Mouse (Mus musculus): Measurements from ENCODE around the gene Cst8. TPM values are rescaled to one million over a fixed set of nuclear protein-coding genes. Genes with fewer than 3 reads are reported as not detected.

Gene Cst8
- total RNA-seq, 2 experiments from 2014 or later, result not detected

Other genes with a start within 250 kb of the Cst8 start
- gene Nxt1, start 126.2 kb upstream of the Cst8 start, total RNA-seq (2021), result 10 to 100 TPM; 11.1 to 12.2 TPM
- 10 to 100 TPM; 24.9 to 26.7 TPM for gene Gzf1, start 117.8 kb upstream of the Cst8 start, total RNA-seq (2021)
- gene Napb, start 66.3 kb upstream of the Cst8 start, total RNA-seq (2021), result 100 to 1,000 TPM; 298 to 310 TPM
- not detected for gene Cstl1, start 48.4 kb upstream of the Cst8 start, total RNA-seq (2021)
- gene Cst11, start 27.3 kb upstream of the Cst8 start, total RNA-seq (2021), result not detected
- not detected for gene 8030411F24Rik, start 16.8 kb upstream of the Cst8 start, total RNA-seq (2021)
- 1 to 10 TPM; 1.1 to 1.6 TPM for gene Cst12, start 9.4 kb upstream of the Cst8 start, total RNA-seq (2021)
- gene Cst13, start 21.3 kb downstream of the Cst8 start, total RNA-seq (2021), result not detected
- not detected for gene Cst9, start 36.4 kb downstream of the Cst8 start, total RNA-seq (2021)
- not detected for gene 9230104L09Rik, start 66.3 kb downstream of the Cst8 start, total RNA-seq (2021)
- 1,000 to 10,000 TPM; 2,596 to 2,656 TPM for gene Cst3, start 76.9 kb downstream of the Cst8 start, total RNA-seq (2021)
- not detected for gene Gm1330, start 204.5 kb downstream of the Cst8 start, total RNA-seq (2021)
- gene Gm10750, start 218.5 kb downstream of the Cst8 start, total RNA-seq (2021), result not detected